Mouse (Mus musculus): ENCODE results near the gene Izumo1. TPM values are rescaled to one million over a fixed set of nuclear protein-coding genes. Genes with fewer than 3 reads are reported as not detected.

Gene Izumo1
- polyA plus RNA-seq, 1 experiment from 2014 or later: 0.17 TPM

DNA sequence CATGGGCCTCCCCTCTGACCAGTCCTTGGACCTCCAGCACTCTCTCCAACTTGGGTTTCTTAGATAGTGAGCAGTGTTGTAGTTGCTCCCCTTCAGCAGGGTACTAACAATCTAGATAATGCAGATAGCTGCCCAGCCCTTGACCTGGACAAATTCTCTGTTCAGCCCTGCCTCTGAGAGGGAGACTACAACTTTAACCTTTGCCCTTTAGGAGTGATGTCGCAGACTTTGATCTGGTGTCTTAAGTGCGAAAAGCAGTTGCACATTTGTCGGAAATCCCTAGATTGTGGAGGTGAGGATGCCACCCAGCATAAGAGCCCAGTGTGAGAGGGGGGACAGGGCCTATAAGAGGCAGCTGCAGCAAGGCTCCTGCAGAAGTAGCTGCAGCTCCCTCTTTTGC, 3.1 kb downstream of the Izumo1 start:
- Histone ChIP-seq H3K9ac (ENCODE audit: low read depth, low read length) (no peak overlapping the region), H3K4me2 (ENCODE audit: low read length) (no peak overlapping the region), H3K36me3 (ENCODE audit: insufficient read depth, low read length) (no peaks in the 10 kb centered on the region), H3K4me3 (replicated peaks; ENCODE audit: low read depth, low read length) (no peak overlapping the region), H3K27ac (no peak overlapping the region), H3K4me1 (replicated peaks; ENCODE audit: insufficient read depth, low read length) (0 out of 2 replicates have a peak, but pooled peaks cover 6% of the 10 kb centered on the region), H3K27me3 (ENCODE audit: insufficient read depth, low read length) (peaks cover 4% of the 10 kb centered on the region; the same call in 1 of the 2 replicates), H3K9me3 (replicated peaks; ENCODE audit: low read length) (no peaks in the 10 kb centered on the region)
- DNase-seq (ENCODE audit: low spot score) (no peak), ATAC-seq (replicated peaks; ENCODE audit: low FRiP score, low read depth) (no peak)
- 56% methylated on average over 3 of the region's 3 CpGs for WGBS
- no peak for TF ChIP-seq CTCF (IDR thresholded peaks at IDR 0.05; ENCODE audit: low read depth)

DNA sequence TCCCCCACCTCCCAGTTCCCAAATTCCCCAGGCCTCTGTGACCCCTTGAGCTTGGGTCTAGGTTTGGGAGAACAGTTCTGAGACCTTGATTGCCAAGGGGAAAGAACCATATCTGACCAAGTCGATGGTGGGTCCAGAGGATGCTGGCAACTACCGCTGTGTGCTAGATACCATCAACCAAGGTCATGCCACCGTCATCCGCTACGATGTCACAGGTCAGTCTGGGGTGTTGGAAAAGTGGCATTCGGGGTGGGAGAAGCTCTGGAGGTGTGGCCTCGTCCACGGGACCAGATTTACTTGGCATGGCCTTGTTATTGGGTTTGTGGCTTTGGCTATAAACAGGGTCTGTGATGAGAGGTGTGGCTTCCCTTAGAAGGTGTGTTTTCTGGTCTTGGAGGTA, 3.9 kb downstream of the Izumo1 start:
- TF ChIP-seq CTCF (IDR thresholded peaks at IDR 0.05; ENCODE audit: low read depth): no peak
- Histone ChIP-seq H3K4me1 (replicated peaks; ENCODE audit: insufficient read depth, low read length) (0 out of 2 replicates have a peak, but pooled peaks cover 6% of the 10 kb centered on the region), H3K9me3 (replicated peaks; ENCODE audit: low read length) (no peaks in the 10 kb centered on the region), H3K27me3 (ENCODE audit: insufficient read depth, low read length) (peaks cover 4% of the 10 kb centered on the region; the same call in 1 of the 2 replicates), H3K9ac (ENCODE audit: low read depth, low read length) (no peak overlapping the region), H3K27ac (no peak overlapping the region), H3K4me2 (ENCODE audit: low read length) (no peak overlapping the region), H3K36me3 (ENCODE audit: insufficient read depth, low read length) (no peaks in the 10 kb centered on the region), H3K4me3 (replicated peaks; ENCODE audit: low read depth, low read length) (no peak overlapping the region)
- no peak for ATAC-seq (replicated peaks; ENCODE audit: low FRiP score, low read depth)
- 85% methylated on average over 8 of the region's 8 CpGs for WGBS
- DNase-seq (ENCODE audit: low spot score): no peak

DNA sequence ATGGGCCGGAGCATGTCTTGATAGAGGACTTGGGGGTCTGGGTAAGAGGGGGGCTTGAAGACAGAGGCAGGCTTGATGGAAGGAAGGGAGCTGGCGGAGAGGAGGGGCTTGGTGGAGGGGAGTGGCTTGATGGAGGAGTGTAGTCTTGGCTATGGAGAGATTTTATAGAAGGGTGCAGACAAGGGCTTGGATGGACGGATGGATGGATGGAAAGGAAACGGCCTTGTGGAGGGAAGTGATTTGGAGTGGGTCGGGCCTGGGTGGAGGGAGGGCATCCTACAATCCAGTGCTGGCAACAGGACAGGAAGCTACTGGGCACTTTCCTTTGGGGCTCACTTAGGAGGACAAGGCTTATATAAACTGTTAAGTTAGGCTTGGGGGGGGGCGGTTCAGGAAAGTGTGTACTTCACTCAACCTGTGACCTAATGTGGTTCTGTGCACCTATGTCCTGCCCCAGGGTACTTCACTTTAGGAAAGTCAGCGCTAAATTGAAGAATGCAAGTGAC, 5.0 kb downstream of the Izumo1 start:
- Histone ChIP-seq H3K27me3 (ENCODE audit: insufficient read depth, low read length) (peaks cover 4% of the 10 kb centered on the region; the same call in 1 of the 2 replicates), H3K9me3 (replicated peaks; ENCODE audit: low read length) (no peaks in the 10 kb centered on the region), H3K4me1 (replicated peaks; ENCODE audit: insufficient read depth, low read length) (0 out of 2 replicates have a peak, but pooled peaks cover 6% of the 10 kb centered on the region), H3K36me3 (ENCODE audit: insufficient read depth, low read length) (no peaks in the 10 kb centered on the region), H3K9ac (ENCODE audit: low read depth, low read length) (no peak overlapping the region), H3K27ac (peak overlapping the region; percentile 58; the same call in 1 of the 2 replicates), H3K4me3 (replicated peaks; ENCODE audit: low read depth, low read length) (no peak overlapping the region), H3K4me2 (ENCODE audit: low read length) (peak overlapping the region; percentile 34; the same call in 1 of the 2 replicates)
- WGBS: 85% methylated on average over 7 of the region's 7 CpGs
- no peak for ATAC-seq (replicated peaks; ENCODE audit: low FRiP score, low read depth)
- no peak for TF ChIP-seq CTCF (IDR thresholded peaks at IDR 0.05; ENCODE audit: low read depth)
- DNase-seq (ENCODE audit: low spot score): no peak

DNA sequence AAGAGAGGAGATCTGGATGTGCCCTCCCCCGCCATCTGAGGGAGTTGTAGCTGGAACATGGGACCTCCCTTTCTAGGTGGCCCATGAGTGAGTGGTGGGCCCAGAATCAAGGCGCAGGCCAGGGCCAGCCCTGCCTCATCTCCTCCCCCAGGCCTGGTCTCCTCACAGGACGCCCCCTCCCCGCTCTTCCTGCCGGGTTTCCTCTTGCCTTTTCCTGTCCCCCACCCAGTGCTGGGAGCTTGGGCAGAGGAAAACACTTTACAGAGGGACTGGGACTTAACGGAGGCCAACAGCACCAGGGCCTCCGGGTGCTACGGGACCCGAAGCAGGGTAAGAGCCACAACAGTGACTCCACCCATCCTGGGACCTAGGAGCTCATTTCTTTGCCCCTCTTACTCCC, 5.7 kb downstream of the Izumo1 start, which contains the start of gene Rasip1:
TSS of gene Rasip1 (plus strand) at position 228 of the 400 bp plus-strand sequence.
- WGBS: 78% methylated on average over 9 of the region's 9 CpGs
- peak within 1 kb of the TSS; percentile 82 for H3K4me2 ChIP-seq (ENCODE audit: low read length)
- H3K4me3 ChIP-seq (replicated peaks; ENCODE audit: low read depth, low read length): peak within 1 kb of the TSS; percentile 50
- H3K9ac ChIP-seq (ENCODE audit: low read depth, low read length): peak within 1 kb of the TSS; percentile 68
- peak within 1 kb of the TSS; percentile 77 for H3K27ac ChIP-seq
- no peak for TF ChIP-seq CTCF (IDR thresholded peaks at IDR 0.05; ENCODE audit: low read depth)
- peaks cover 4% of the 10 kb centered on the region; the same call in 1 of the 2 replicates for H3K27me3 ChIP-seq (ENCODE audit: insufficient read depth, low read length)
- ATAC-seq (replicated peaks; ENCODE audit: low FRiP score, low read depth): no peak
- no peaks in the 10 kb centered on the region for H3K36me3 ChIP-seq (ENCODE audit: insufficient read depth, low read length)
- H3K4me1 ChIP-seq (replicated peaks; ENCODE audit: insufficient read depth, low read length): 0 out of 2 replicates have a peak, but pooled peaks cover 6% of the 10 kb centered on the region
- peak; percentile 63 for DNase-seq (ENCODE audit: low spot score)
- no peaks in the 10 kb centered on the region for H3K9me3 ChIP-seq (replicated peaks; ENCODE audit: low read length)

DNA sequence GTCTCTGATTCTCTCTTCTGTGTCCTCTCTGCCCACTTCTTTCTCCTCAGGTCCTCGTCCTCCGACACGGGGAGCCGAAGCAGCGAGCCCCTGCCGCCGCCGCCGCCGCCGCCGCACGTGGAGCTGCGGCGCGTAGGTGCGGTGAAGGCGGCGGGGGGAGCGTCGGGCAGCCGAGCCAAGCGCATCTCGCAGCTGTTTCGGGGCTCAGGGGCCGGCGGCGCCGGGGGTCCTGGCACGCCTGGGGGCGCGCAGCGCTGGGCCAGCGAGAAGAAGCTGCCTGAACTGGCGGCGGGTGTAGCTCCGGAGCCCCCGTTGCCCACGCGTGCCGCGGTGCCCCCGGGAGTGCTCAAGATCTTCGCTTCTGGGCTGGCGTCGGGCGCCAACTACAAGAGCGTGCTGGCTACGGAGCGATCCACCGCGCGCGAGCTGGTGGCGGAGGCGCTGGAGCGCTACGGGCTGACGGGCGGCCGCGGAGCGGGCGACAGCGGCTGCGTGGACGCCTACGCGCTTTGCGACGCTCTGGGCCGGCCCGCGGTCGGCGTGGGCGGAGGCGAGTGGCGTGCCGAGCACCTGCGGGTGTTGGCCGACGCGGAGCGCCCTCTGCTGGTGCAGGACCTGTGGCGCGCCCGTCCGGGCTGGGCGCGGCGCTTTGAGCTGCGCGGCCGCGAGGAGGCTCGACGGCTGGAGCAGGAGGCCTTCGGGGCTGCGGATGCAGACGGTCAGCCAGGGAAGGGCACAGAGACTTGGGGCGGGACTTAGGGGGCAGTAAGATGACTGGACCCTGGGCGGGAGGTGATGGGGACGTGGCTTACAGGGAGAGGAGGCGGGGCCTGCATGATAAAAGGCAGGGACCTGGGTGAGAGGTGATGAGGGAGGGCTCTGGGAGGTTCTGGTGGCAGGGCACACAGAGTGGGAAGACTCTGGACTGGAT, 7.0 kb downstream of the Izumo1 start:
- Histone ChIP-seq H3K27me3 (ENCODE audit: insufficient read depth, low read length) (peaks cover 4% of the 10 kb centered on the region; the same call in 1 of the 2 replicates), H3K9me3 (replicated peaks; ENCODE audit: low read length) (no peaks in the 10 kb centered on the region), H3K4me3 (replicated peaks; ENCODE audit: low read depth, low read length) (peak overlapping the region; percentile 50), H3K4me1 (replicated peaks; ENCODE audit: insufficient read depth, low read length) (peaks cover 6% of the 10 kb centered on the region; the same call in 1 of the 2 replicates), H3K27ac (peak overlapping the region; percentile 77), H3K4me2 (ENCODE audit: low read length) (peak overlapping the region; percentile 82), H3K9ac (ENCODE audit: low read depth, low read length) (peak overlapping the region; percentile 68), H3K36me3 (ENCODE audit: insufficient read depth, low read length) (no peaks in the 10 kb centered on the region)
- WGBS: 2% methylated on average over 104 of the region's 105 CpGs
- ATAC-seq (replicated peaks; ENCODE audit: low FRiP score, low read depth) (peak; percentile 74), DNase-seq (ENCODE audit: low spot score) (peak; percentile 91)
- TF ChIP-seq CTCF (IDR thresholded peaks at IDR 0.05; ENCODE audit: low read depth): peak; percentile 77
